Mouse (Mus musculus) limb, embryonic 14.5 days (tissue): Measurements from ENCODE around the gene Lekr1. TPM values are rescaled to one million over a fixed set of nuclear protein-coding genes. Genes with fewer than 3 reads are reported as not detected.

ENCODE experiments used
- ATAC-seq: fragments of 200-750 bp; cut with Nextera tagmentation; 2 replicates; pipeline ENCODE4 v1.8.0; 2017; ENCODE audit warnings: low read depth, moderate number of reproducible peaks, moderate TSS enrichment; ENCODE audit not compliant: low FRiP score
- DNase-seq: peaks from one replicate; pipeline ENCODE4 v3.0.0-alpha.2; 2015; ENCODE audit warnings: low spot score
- H3K27ac ChIP-seq: fragments of 300-500 bp; sonication (generic); replicated peaks from 2 replicates; pipeline ENCODE4 v1.5.1; 2014; ENCODE audit warnings: low read depth, mild to moderate bottlenecking, low read length, moderate library complexity, mixed read lengths
- H3K27me3 ChIP-seq: fragments of 300-500 bp; sonication (generic); 2 replicates; pipeline ENCODE4 v1.6.1; 2014; ENCODE audit warnings: low read length, mixed read lengths; ENCODE audit not compliant: control insufficient read depth, insufficient read depth
- H3K36me3 ChIP-seq: fragments of 300-500 bp; sonication (generic); 2 replicates; pipeline ENCODE4 v1.6.1; 2014; ENCODE audit warnings: mild to moderate bottlenecking, low read length, moderate library complexity, mixed read lengths; ENCODE audit not compliant: control insufficient read depth, insufficient read depth
- H3K4me1 ChIP-seq: fragments of 300-500 bp; sonication (generic); 2 replicates; pipeline ENCODE4 v1.6.1; 2014; ENCODE audit warnings: antibody characterized with exemption, low read length, mixed read lengths; ENCODE audit not compliant: control insufficient read depth, insufficient read depth
- H3K4me2 ChIP-seq: fragments of 300-500 bp; sonication (generic); replicated peaks from 2 replicates; pipeline ENCODE4 v1.6.1; 2014; ENCODE audit warnings: low read depth, mild to moderate bottlenecking, low read length, moderate library complexity; ENCODE audit not compliant: severe bottlenecking
- H3K4me3 ChIP-seq: fragments of 300-500 bp; sonication (generic); replicated peaks from 2 replicates; pipeline ENCODE4 v1.5.1; 2014; ENCODE audit warnings: low read length
- H3K9ac ChIP-seq: fragments of 300-500 bp; sonication (generic); 2 replicates; pipeline ENCODE4 v1.6.1; 2014; ENCODE audit warnings: mild to moderate bottlenecking, low read depth, low read length, moderate library complexity; ENCODE audit not compliant: severe bottlenecking
- H3K9me3 ChIP-seq: fragments of 300-500 bp; sonication (generic); 2 replicates; pipeline ENCODE4 v1.6.1; 2016; ENCODE audit warnings: low read length; ENCODE audit not compliant: control insufficient read depth
- POLR2A ChIP-seq: fragments of 200-500 bp; IDR thresholded peaks from 2 replicates; pipeline ENCODE4 v1.8.0; 2012; ENCODE audit warnings: inconsistent platforms, mild to moderate bottlenecking, moderate library complexity, borderline replicate concordance; ENCODE audit not compliant: insufficient read depth, insufficient read length; ENCODE audit errors: extremely low read depth
- WGBS: fragments of 180-500 bp; shearing (Covaris S2); extraction: QIAGEN DNeasy Blood & Tissue Kit; methylation state at CpG from one replicate; pipeline ENCODE4 v1.1.7; 2014; 5-methylcytosine and 5-hydroxymethylcytosine counted together
- polyA plus RNA-seq, 2 experiments: library from polyadenylated mRNA; depleted of rRNA in 1 of 2; stranded (reverse) in 1 of 2; unstranded in 1 of 2; fragments of >200 nt; fragmentation: Nextera tagmentation in 1 of 2; extraction: Ambion mirVana in 1 of 2; gene quantifications; 2 replicates each; pipeline versions ENCODE4 v1.2.1 to v1.2.3; 2012 to 2014

Lekr1 gene
- polyA plus RNA-seq, 2 experiments, result 5.2 to 6.9 TPM

DNA sequence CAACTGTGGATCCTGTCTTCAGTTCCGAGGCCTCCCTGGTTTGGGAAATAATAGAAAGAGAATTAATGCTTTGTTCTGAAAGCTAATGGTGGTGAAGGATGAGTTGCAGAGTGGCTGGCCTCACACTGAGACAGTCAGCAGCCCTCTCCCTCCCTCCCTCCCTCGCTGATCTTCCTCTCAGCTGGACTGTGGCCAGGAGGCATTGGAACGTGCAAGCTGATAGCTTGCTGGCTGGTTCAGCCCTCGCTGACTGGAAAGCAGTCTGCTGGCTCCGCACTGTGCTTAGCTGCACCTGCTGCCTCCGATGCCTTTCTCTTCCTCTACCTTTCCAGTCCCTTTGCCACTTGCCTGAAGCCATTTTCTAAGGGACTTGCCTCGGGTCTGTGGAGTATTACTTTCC is 163.2 kb downstream of the Lekr1 start:
- Histone ChIP-seq H3K9ac (no peak overlapping the region), H3K4me3 (no peak overlapping the region), H3K27ac (no peak overlapping the region), H3K36me3 (no peaks in the 10 kb centered on the region), H3K9me3 (no peaks in the 10 kb centered on the region), H3K4me2 (no peak overlapping the region), H3K27me3 (no peaks in the 10 kb centered on the region), H3K4me1 (peaks cover 13% of the 10 kb centered on the region)
- TF ChIP-seq POLR2A, result no peak
- DNase-seq (peak; percentile 59), ATAC-seq (no peak)
- WGBS, result 22% methylated on average over 7 of the region's 7 CpGs

DNA sequence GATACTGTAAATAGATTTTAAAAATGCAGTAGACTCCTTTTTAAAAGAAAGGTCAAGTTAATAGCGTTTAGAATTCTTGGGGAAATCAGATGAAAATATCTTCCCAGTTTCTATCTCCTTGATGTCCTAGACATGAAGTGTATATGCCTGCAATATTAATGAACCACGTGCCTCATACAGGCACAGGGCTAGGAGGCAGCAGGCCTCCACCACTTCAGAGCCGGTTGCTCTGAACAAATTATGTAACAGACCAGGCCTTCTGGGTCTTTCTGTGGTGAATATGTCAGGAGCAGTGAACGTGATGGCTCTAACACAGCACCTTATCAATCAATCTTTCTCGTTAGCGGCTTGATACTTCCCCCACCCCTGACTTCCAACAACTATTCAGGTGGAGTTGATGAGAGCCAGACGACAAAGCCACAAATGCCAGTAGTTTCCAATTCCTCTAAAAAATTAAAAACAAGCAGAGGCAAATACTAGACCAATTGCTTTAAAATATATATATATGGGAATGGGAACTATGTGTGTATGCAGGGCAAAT is 164.0 kb downstream of the Lekr1 start:
- H3K9ac ChIP-seq, result no peak overlapping the region
- ATAC-seq (no peak), DNase-seq (no peak)
- no peaks in the 10 kb centered on the region for H3K27me3 ChIP-seq
- no peak overlapping the region for H3K27ac ChIP-seq
- H3K4me1 ChIP-seq, result peaks cover 13% of the 10 kb centered on the region
- TF ChIP-seq POLR2A, result no peak
- no peak overlapping the region for H3K4me2 ChIP-seq
- H3K9me3 ChIP-seq, result no peaks in the 10 kb centered on the region
- no peaks in the 10 kb centered on the region for H3K36me3 ChIP-seq
- WGBS, result 44% methylated on average over 7 of the region's 7 CpGs
- H3K4me3 ChIP-seq, result no peak overlapping the region

DNA sequence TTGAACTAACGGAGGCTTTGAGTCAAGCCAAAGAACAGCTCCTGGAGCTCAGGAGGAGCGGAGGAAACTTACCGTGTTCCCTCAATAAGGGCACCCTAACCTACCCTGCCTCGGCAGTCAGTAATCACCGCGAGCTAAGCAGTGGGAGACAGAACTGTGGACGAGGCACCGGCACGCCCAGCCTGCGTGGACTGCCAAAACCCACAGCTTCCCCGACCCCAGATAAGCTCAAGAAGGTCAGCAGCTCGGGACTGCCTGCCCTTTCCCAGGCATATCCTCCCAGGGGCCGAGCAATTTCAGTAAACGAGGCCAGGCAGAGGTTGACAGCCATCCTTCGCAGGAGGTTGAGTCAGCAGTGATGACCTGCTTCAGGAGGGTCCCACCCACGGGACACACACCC is 164.8 kb downstream of the Lekr1 start:
- H3K27me3 ChIP-seq, result no peaks in the 10 kb centered on the region

DNA sequence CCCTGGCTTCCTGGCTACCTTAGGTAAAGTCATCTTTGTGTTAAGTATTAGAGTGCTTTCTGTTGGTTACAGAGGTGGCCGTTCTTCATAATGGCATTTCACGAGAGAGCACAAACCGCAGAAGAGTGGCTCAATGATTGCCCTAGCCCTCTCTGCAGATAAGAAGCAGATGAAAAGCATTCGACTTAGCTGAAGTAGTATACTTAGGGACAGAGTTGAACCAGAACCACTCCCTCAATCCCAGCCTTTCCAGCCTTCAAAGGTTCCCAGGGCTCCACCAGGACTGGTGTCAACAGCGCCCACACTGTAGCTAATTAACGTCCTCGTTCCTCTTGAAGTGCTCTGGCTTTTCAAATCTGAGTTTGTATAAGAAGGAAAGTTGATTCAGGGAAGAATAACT is 166.4 kb downstream of the Lekr1 start:
- no peak overlapping the region for H3K4me3 ChIP-seq
- H3K27ac ChIP-seq, result no peak overlapping the region
- no peak overlapping the region for H3K4me2 ChIP-seq
- ATAC-seq (no peak), DNase-seq (no peak)
- peaks cover 13% of the 10 kb centered on the region for H3K4me1 ChIP-seq
- TF ChIP-seq POLR2A, result no peak
- no peaks in the 10 kb centered on the region for H3K36me3 ChIP-seq
- no peaks in the 10 kb centered on the region for H3K9me3 ChIP-seq
- no peaks in the 10 kb centered on the region for H3K27me3 ChIP-seq
- WGBS, result 25% methylated on average over 7 of the region's 7 CpGs
- H3K9ac ChIP-seq, result no peak overlapping the region

More for the DNA sequence above, 164.8 kb downstream of the Lekr1 start:
- Histone ChIP-seq H3K4me2 (peak overlapping the region; percentile 10), H3K4me3 (no peak overlapping the region), H3K27ac (no peak overlapping the region), H3K9me3 (no peaks in the 10 kb centered on the region), H3K4me1 (peaks cover 13% of the 10 kb centered on the region), H3K36me3 (no peaks in the 10 kb centered on the region), H3K9ac (no peak overlapping the region)
- TF ChIP-seq POLR2A, result no peak
- 23% methylated on average over 16 of the region's 16 CpGs for WGBS
- DNase-seq (no peak), ATAC-seq (no peak)

DNA sequence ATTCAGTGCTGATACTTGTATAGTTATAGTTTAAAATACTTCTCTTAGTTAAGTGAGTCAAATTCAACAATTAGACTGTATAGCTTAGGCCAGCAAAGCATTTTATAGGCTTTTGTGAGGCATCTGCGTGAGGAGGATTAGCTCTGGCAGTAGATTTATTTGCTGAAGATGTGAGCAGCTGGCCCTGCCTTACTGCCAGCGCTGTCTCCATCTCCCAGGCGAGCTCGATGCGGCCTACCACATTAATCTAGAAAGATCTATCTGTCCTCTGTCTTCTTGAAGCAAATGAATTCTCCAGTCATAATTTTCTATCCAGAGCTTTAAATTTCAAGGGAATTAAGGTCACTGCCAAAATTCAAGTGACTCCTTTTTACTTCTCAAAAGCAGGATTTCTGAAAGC is 170.4 kb downstream of the Lekr1 start:
- no peaks in the 10 kb centered on the region for H3K27me3 ChIP-seq
- H3K36me3 ChIP-seq, result no peaks in the 10 kb centered on the region
- no peak overlapping the region for H3K4me3 ChIP-seq
- no peak for DNase-seq
- H3K9me3 ChIP-seq, result no peaks in the 10 kb centered on the region
- no peaks in the 10 kb centered on the region for H3K4me1 ChIP-seq
- WGBS, result 69% methylated on average over 5 of the region's 5 CpGs
- no peak overlapping the region for H3K4me2 ChIP-seq
- no peak for ATAC-seq
- no peak overlapping the region for H3K27ac ChIP-seq
- TF ChIP-seq POLR2A, result no peak
- H3K9ac ChIP-seq, result no peak overlapping the region

DNA sequence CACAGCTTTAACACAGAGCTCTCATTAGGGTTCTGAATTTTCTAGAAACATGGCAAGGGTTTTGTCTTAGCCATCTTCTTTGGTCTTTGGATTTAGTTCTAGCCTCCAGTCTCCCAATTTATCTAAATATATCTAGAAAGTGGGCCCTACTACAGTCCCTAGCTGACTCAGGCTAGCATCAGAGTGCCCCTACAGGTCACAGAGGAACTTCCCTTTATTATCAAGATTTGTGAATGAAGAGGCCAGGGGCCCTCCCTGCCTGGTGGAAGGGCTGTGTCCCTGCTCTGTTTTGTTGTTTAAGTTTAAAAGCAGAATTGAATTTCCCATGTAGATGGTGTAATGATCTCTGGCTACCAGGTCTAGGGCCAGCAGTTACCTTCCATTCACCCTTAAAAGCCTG is 173.6 kb downstream of the Lekr1 start:
- DNase-seq, result no peak

More for the DNA sequence above, 173.6 kb downstream of the Lekr1 start:
- Histone ChIP-seq H3K36me3 (no peaks in the 10 kb centered on the region), H3K4me1 (no peaks in the 10 kb centered on the region), H3K27ac (no peak overlapping the region), H3K9ac (no peak overlapping the region), H3K4me3 (no peak overlapping the region), H3K9me3 (no peaks in the 10 kb centered on the region), H3K4me2 (no peak overlapping the region), H3K27me3 (no peaks in the 10 kb centered on the region)
- TF ChIP-seq POLR2A, result no peak
- ATAC-seq, result no peak
